Mouse (Mus musculus) heart, embryonic 10.5 days (tissue): ENCODE results near the gene Klk1b27. TPM values are rescaled to one million over a fixed set of nuclear protein-coding genes. Genes with fewer than 3 reads are reported as not detected.
"Not testable (repeated sequence)": the region's sequence is repeated elsewhere in the genome, so short reads cannot be mapped to it uniquely, and the experiment has no call there.

Source experiments
- DNase-seq: peaks from one replicate; pipeline ENCODE4 v3.0.0-alpha.2; 2017; ENCODE audit warnings: low spot score
- H3K27ac ChIP-seq: fragments of 300-500 bp; sonication (generic); 2 replicates; pipeline ENCODE4 v1.5.1; 2016; ENCODE audit warnings: mild to moderate bottlenecking
- H3K27me3 ChIP-seq: fragments of 300-500 bp; sonication (generic); 2 replicates; pipeline ENCODE4 v1.6.1; 2016; ENCODE audit warnings: mild to moderate bottlenecking; ENCODE audit not compliant: poor library complexity, insufficient read depth, severe bottlenecking
- H3K36me3 ChIP-seq: fragments of 300-500 bp; sonication (generic); 2 replicates; pipeline ENCODE4 v1.6.1; 2016; ENCODE audit warnings: mild to moderate bottlenecking, moderate library complexity
- H3K4me1 ChIP-seq: fragments of 300-500 bp; sonication (generic); 2 replicates; pipeline ENCODE4 v1.6.1; 2016; ENCODE audit warnings: mild to moderate bottlenecking
- H3K4me3 ChIP-seq: fragments of 300-500 bp; sonication (generic); 2 replicates; pipeline ENCODE4 v1.5.1; 2016; ENCODE audit warnings: mild to moderate bottlenecking, moderate library complexity
- H3K9me3 ChIP-seq: fragments of 300-500 bp; sonication (generic); 2 replicates; pipeline ENCODE4 v1.6.1; 2016; ENCODE audit warnings: mild to moderate bottlenecking, moderate library complexity
- WGBS: fragments of 180-500 bp; shearing (Covaris S2); methylation state at CpG from one replicate; pipeline ENCODE4 v1.1.7; 2016; 5-methylcytosine and 5-hydroxymethylcytosine counted together
- polyA plus RNA-seq: library from polyadenylated mRNA; unstranded; fragments of >200 nt; fragmentation: Nextera tagmentation; extraction: Ambion mirVana; gene quantifications from 2 replicates; pipeline ENCODE4 v1.2.1, GENCODE M21; 2016

Gene Klk1b27
- not detected in 2 replicates for polyA plus RNA-seq

- WGBS: 70% methylated on average over 3 of the region's 3 CpGs
- H3K9me3 ChIP-seq, DNase-seq, H3K36me3 ChIP-seq, H3K27me3 ChIP-seq, H3K4me1 ChIP-seq, H3K4me3 ChIP-seq, H3K27ac ChIP-seq: not testable (repeated sequence)
Observed at GRCm38 (mm10) chr7:44051990-44052389, at the start of gene Klk1b27. TSS of gene Klk1b27 (plus strand) at chr7:44052290.

DNA sequence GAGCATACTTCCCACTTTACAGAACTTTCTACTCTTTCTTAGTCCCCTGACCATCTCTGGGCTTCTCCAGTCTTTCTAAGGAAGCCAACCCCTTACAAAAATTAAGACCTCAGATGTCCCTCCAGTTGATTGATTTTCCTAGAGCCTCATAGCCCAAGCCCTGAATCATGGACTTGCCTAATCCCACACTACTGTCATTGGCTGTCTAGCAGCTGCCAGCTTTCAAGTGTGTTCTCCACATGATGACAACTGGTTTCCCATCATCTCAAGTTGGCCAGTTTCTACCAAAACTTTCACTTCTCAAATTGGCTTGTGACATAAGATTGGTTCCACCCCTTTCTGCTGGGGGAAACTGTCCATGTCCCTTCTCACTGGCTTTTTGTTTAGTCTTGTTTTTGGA lies 47.2 kb upstream of the Klk1b27 start:
- H3K27me3 ChIP-seq: no peaks in the 10 kb centered on the region
- H3K4me3 ChIP-seq: no peak overlapping the region
- no peaks in the 10 kb centered on the region for H3K9me3 ChIP-seq
- no peaks in the 10 kb centered on the region for H3K4me1 ChIP-seq
- no peak overlapping the region for H3K27ac ChIP-seq
- no peaks in the 10 kb centered on the region for H3K36me3 ChIP-seq
- DNase-seq: no peak

- not testable (repeated sequence) for DNase-seq, H3K36me3 ChIP-seq, H3K27ac ChIP-seq, H3K9me3 ChIP-seq, H3K4me1 ChIP-seq, H3K27me3 ChIP-seq, H3K4me3 ChIP-seq
Observed at GRCm38 (mm10) chr7:44011868-44012267, 40.2 kb upstream of the Klk1b27 start, which contains the start of gene Klk1b26. TSS of gene Klk1b26 (plus strand) at chr7:44012168.

- WGBS: 78% methylated on average over 6 of the region's 6 CpGs
- not testable (repeated sequence) for H3K27me3 ChIP-seq, H3K4me1 ChIP-seq, H3K4me3 ChIP-seq, H3K36me3 ChIP-seq, DNase-seq, H3K27ac ChIP-seq, H3K9me3 ChIP-seq
Observed at GRCm38 (mm10) chr7:44014666-44015065, 37.4 kb upstream of the Klk1b27 start.

GRCm38 (mm10) chr7:44015071-44015470 lies 37.0 kb upstream of the Klk1b27 start:
- no peaks in the 10 kb centered on the region for H3K9me3 ChIP-seq
- DNase-seq: no peak
- 78% methylated on average over 5 of the region's 5 CpGs for WGBS
- H3K4me3 ChIP-seq: no peak overlapping the region
- no peaks in the 10 kb centered on the region for H3K27me3 ChIP-seq
- no peak overlapping the region for H3K27ac ChIP-seq
- no peaks in the 10 kb centered on the region for H3K4me1 ChIP-seq
- no peaks in the 10 kb centered on the region for H3K36me3 ChIP-seq

- DNase-seq: no peak
- H3K9me3 ChIP-seq: no peaks in the 10 kb centered on the region
- no peak overlapping the region for H3K27ac ChIP-seq
- H3K4me1 ChIP-seq: no peaks in the 10 kb centered on the region
- no peaks in the 10 kb centered on the region for H3K36me3 ChIP-seq
- no peaks in the 10 kb centered on the region for H3K27me3 ChIP-seq
- no peak overlapping the region for H3K4me3 ChIP-seq
- WGBS: 71% methylated on average over 2 of the region's 2 CpGs
Observed at GRCm38 (mm10) chr7:44072117-44072516, 20.0 kb downstream of the Klk1b27 start.

DNA sequence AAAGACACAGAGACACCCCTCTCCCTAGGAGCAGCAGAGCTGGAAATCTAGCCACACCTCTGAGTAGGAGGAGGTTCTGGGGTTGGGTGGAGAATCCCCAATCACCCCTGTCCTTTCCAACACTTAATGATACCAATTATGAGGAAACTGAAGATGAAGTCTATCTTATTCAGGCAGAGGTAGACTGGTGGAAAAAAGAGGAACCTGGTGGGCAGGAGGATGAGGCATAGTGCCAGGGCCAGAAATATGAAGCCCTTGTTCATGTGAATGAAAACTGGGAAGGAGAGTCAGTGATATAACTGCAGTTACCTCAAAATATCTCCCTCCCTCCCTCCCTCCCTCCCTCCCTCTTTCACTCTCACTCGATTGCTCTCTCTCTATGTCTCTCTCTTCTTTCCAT lies 25.6 kb downstream of the Klk1b27 start:
- WGBS: 33% methylated on average over 1 of the region's 1 CpGs
- no peak overlapping the region for H3K27ac ChIP-seq
- no peaks in the 10 kb centered on the region for H3K9me3 ChIP-seq
- H3K36me3 ChIP-seq: no peaks in the 10 kb centered on the region
- no peak for DNase-seq
- H3K4me3 ChIP-seq: no peak overlapping the region
- no peaks in the 10 kb centered on the region for H3K27me3 ChIP-seq
- no peaks in the 10 kb centered on the region for H3K4me1 ChIP-seq

DNA sequence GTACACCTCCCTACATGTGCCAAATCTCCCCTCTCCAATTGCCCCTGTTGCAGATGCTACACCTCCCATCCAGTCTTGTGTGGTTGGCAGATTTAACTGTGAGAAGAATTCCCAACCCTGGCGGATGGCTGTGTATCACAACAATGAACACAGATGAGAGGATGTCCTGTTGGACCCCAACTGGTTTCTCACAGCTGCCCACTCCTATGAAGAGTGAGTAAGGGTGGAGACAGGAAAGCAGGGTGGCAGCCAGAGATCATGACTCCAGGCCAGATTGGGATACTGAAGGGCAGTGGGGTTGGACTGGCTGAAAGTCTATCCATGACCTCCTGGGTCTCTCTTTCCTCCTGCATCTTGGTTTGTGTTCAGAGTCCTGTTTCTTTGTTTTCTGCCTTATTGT lies 44.0 kb downstream of the Klk1b27 start:
- Histone ChIP-seq H3K27me3 (no peaks in the 10 kb centered on the region), H3K4me1 (no peaks in the 10 kb centered on the region), H3K9me3 (no peaks in the 10 kb centered on the region), H3K4me3 (no peak overlapping the region), H3K36me3 (no peaks in the 10 kb centered on the region), H3K27ac (no peak overlapping the region)
- 84% methylated on average over 1 of the region's 1 CpGs for WGBS
- DNase-seq: peak; percentile 69

- WGBS: 65% methylated on average over 3 of the region's 3 CpGs
- H3K4me3 ChIP-seq, H3K27me3 ChIP-seq, H3K36me3 ChIP-seq, H3K4me1 ChIP-seq, H3K27ac ChIP-seq, H3K9me3 ChIP-seq: not testable (repeated sequence)
- peak; percentile 52 for DNase-seq
Observed at GRCm38 (mm10) chr7:44102028-44102427, 49.9 kb downstream of the Klk1b27 start, which contains the start of gene Klk1b21. TSS of gene Klk1b21 (plus strand) at chr7:44102328.

Other genes starting within 250 kb of the Klk1b27 start
- not detected in 2 replicates for gene Klk7, start 241.0 kb upstream of the Klk1b27 start, polyA plus RNA-seq
- gene Klk6, start 227.8 kb upstream of the Klk1b27 start, polyA plus RNA-seq: not detected in 2 replicates
- 0.14 TPM in 1 of 2 replicates, not detected in the other for gene Klk5, start 210.3 kb upstream of the Klk1b27 start, polyA plus RNA-seq
- gene Klk4, start 171.1 kb upstream of the Klk1b27 start, polyA plus RNA-seq: 0.10 TPM in 1 of 2 replicates, not detected in the other
- gene Klk15, start 118.5 kb upstream of the Klk1b27 start, polyA plus RNA-seq: not detected in 2 replicates
- gene Klk1b8, start 101.6 kb upstream of the Klk1b27 start, polyA plus RNA-seq: not detected in 2 replicates
- gene Klk1b1, start 85.5 kb upstream of the Klk1b27 start, polyA plus RNA-seq: not detected in 2 replicates
- gene Klk1b9, start 76.2 kb upstream of the Klk1b27 start, polyA plus RNA-seq: not detected in 2 replicates
- not detected in 2 replicates for gene Klk1b11, start 56.4 kb upstream of the Klk1b27 start, polyA plus RNA-seq
- gene Klk1b26, start 40.1 kb upstream of the Klk1b27 start, polyA plus RNA-seq: not detected in 2 replicates
- gene Klk1b21, start 50.0 kb downstream of the Klk1b27 start, polyA plus RNA-seq: not detected in 2 replicates
- not detected in 2 replicates for gene Klk1b22, start 60.4 kb downstream of the Klk1b27 start, polyA plus RNA-seq
- not detected in 2 replicates for gene Klk1b16, start 84.5 kb downstream of the Klk1b27 start, polyA plus RNA-seq
- gene Klk1b24, start 135.9 kb downstream of the Klk1b27 start, polyA plus RNA-seq: not detected in 2 replicates
- gene Klk1b3, start 145.9 kb downstream of the Klk1b27 start, polyA plus RNA-seq: not detected in 2 replicates
- not detected in 2 replicates for gene Klk1b4, start 155.1 kb downstream of the Klk1b27 start, polyA plus RNA-seq
- not detected in 2 replicates for gene Klk1b5, start 163.7 kb downstream of the Klk1b27 start, polyA plus RNA-seq
- 0.30 TPM in 1 of 2 replicates, not detected in the other for gene Klk1, start 173.1 kb downstream of the Klk1b27 start, polyA plus RNA-seq
- gene Gm36864, start 183.9 kb downstream of the Klk1b27 start, polyA plus RNA-seq: not detected in 2 replicates
- gene 1700028J19Rik, start 194.4 kb downstream of the Klk1b27 start, polyA plus RNA-seq: 0.87 and 0.88 TPM in 2 replicates
- gene 2410002F23Rik, start 194.4 kb downstream of the Klk1b27 start, polyA plus RNA-seq: 121 and 136 TPM in 2 replicates
- gene Acp4, start 205.1 kb downstream of the Klk1b27 start, polyA plus RNA-seq: not detected in 2 replicates
- gene Gm15517, start 209.2 kb downstream of the Klk1b27 start, polyA plus RNA-seq: not detected in 2 replicates